Mouse (Mus musculus) cerebellum, postnatal 25 days (tissue): ENCODE results near the gene Scgb1c1.

Source experiments
- DNase-seq, 2 experiments: peaks; one replicate each; pipeline ENCODE4 v3.0.0; 2021; ENCODE audit warnings: mixed read lengths in 2 of 2

The Scgb1c1 gene

DNA sequence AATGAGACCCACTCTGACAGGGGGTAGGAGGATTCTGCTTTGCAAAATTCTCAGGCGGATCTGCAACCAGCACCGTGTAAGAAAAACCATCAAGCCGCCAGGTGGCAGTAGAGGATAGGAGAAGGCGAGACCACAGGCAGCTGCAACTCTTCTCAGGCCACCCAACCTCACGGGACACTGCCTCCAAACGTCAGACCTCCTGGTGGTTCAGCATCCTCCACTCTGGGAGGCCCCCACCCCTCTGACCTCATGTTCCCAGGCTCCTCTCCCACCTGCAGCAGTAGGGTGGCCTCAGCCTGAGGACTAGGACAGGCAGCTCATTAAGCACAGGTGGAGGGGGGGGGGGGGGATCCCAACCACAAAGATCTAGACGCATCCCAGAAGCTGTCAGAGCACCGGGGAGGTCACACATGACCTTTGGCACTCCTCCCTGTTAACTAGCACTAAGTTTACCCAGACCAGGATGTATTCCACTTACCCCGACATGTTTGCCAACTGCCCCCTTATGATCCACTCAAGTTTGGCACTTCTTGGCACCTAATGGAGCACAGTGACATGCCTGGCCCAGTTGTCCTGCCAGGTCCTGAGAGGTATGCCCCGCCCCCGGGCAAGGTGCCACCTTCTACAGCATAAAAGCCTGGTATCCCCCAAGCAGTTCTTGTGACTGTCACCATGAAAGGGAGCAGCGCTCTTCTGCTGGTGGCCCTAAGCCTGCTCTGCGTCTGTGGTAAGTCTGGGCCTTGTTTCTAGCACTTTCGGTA lies at the start of gene Scgb1c1:
Gene Scgb1c1, plus strand, starts transcription at position 643 of the 761 bp plus-strand sequence.
- DNase-seq: peak; percentile 92 to 96

DNA sequence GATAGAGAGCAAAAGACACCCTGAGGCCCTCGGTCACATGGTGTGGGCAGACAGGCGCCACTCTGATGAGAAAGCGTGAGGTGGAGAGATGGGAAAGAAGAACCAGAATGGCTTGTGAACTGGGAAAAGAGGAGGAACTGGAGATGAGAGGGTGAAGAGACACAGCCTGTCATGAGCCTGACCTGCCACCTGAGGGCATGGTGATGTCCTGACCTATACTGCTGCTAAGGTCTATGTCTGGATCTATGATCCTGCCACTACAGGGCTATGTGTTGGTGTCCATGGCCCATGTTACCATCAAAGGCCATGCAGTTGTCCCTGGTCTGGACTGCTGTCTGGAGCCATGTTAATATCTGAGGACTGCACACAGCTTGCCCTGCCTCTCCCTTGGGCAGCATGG lies 47.7 kb upstream of the Scgb1c1 start:
- DNase-seq: no peak

DNA sequence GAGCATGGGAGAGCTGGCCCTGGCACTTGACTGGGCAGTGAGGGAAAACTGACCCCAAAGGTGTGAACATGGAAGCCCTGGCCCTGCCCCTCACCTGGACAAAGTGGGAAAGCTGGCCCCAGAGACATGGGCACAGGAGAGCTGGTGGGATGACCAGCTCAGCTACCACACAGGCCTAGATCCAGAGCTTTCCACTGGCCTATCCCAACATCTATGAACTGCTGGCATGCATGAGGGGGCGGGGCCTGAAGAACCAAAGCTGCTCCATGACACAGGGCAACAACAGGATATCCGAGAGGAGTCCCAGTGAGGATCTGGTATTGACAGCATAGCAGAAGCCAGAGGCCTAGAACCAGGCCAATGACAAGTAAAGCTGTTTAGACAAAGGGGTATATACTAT lies 47.1 kb upstream of the Scgb1c1 start:
- DNase-seq: no peak

DNA sequence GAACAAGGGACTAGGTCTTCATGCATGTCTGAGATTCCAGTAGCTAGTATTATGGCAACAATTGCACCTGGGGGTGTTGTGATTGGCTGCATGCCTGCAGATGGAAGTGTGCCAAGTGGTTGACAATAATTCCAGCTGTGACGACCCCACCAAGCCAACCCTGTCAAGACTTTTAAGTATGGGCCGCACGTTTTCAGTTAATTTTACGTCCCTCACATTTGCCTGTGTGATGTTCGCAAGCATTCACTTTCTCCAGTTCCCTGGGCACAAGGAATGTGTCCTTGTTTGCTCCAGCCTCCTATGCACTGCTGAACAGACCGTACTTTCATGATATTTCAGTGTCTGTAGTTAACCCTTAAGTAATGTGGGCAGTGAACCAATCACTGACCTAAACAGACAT lies 42.7 kb upstream of the Scgb1c1 start:
- DNase-seq: no peak

DNA sequence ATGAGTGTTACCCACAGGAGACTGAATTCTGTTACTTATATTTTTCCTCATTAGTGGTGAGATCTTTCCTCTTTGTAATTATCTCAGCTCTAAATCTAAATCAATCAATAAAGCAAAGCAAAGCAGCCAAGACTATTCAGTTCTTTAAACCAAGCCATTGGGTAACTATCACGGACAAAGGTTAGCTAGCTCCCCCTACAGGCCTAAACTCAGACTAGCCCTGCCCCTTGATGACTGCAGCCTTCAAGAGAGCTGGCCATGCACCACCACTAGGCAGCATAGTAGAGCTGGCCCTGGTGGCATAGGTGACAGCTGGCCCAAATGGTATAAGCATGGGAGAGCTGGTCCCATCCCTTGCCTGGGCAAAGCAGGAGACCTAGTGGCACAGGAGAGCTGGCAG lies 39.6 kb upstream of the Scgb1c1 start:
- peak; percentile 17 to 58 for DNase-seq

DNA sequence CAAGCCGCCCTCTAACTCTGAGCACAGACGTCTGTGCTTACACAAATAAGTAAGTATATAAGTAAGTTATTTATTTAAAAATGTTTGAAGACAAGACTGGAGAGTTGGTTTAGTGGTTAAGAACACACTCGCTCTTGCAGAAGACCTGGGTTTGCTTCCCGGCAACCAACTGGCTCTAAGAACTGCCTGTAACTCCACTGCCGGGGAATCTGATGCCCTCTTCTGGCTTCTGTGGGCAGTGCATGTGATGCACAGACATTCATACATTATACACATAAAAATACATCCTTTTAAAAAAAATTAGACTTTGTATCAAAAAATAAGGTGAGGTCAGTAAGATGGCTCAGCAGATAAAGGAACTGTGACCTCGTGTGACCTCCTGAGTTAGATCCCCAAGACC lies 34.9 kb upstream of the Scgb1c1 start:
- DNase-seq: no peak

DNA sequence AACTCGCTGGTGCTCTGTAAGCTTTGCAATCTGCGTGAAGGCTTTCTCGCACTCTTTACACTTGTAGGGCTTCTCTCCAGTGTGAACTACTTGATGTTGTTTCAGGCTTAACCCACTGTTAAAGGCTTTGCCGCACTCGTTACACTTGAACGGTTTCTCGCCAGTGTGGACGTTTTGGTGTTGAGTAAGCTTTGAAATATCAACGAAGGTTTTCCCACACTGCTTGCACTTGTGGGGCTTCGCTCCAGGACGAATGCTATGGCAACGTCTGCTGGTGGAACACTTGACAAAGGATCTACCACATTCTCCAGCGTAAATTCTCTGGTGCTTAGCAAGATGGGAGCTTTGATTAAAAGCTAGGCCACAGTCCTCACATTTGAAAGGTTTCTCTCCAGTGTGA lies 33.6 kb upstream of the Scgb1c1 start:
- no peak for DNase-seq

DNA sequence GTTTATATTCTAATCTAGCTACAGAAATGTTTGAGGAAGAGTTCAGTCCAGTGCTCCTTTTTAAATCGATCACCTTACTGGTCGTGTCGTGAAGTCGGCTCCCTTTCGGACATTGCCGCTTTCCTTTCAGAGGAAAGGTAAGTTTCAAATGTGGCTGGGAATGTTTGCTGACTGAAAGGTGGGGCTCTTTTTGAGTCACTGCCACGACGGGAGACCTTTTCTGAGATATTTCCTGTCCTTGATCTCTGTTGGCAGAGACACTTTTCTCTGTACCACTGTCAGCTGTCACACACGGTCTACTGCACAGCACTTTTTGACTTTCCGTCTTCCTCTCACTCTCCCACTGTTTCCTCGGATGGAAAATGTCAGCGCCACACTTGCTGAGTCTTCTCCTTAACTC lies 32.5 kb upstream of the Scgb1c1 start:
- DNase-seq: no peak

DNA sequence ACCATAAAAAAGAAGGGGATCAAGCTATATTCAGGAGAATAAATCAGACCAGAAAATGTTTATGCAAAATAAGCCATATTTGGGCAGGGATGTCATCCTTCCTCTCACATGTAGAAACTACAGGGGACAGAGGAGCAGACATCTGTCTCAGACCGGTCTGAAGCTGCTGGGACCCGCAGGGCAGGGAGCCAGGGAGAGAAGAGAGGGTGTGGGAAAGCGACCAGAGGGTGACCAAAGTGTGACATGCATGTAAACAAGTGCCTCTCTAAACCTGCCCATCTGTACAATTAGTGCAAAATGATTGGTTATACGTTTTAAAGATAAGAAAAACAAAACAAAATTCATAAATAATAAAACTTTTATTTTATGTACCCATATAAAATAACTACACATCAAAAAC lies 25.2 kb upstream of the Scgb1c1 start:
- no peak for DNase-seq

DNA sequence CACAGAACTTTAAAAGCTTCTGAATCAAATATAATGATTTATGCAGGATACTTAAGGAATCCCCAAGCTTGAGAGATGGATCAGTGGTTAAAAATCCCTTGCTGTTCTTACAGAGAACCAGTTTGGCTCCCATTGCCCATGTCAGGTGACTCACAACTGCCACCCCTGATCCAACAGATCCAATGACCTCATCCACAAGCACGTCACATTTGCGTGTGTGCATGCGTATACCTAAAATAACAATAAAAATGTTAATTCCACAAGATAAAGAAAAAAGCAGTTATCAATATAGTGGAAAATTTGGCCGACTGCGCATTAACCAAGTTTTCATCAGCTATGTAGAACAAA lies 24.1 kb upstream of the Scgb1c1 start:
- DNase-seq: peak in 1 of 2 experiments; percentile 48

DNA sequence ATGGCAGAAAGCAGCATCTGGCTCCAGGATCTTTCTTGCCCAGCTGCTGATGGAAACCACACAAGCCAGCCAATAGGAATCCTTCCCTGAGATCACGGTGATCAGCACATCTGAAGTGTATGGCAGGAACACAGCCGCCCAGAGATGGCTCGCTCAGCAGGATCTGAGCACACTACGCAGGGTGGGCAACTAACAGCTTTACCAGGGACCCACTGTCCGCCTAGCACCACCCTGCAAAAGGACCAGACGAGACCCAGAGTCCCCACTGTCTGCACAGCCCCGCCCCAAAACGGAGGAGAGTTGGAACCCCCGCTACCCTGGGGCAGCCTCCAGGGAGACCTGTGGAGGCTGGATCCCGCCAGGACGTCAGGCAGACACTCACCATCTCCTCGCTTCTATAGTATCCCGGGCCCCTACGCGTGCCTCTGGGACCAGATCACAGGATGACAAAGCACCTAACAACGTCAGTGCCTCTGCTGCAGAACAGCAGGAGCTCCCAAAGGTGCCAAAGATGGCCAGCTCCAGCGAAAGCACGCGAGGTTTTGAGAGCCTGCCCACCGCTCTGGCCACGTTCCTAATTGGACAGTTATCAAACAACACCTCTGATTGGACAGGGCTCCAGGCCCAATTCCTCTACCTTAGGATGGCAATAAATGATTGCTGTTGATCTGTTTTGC lies 23.6 kb upstream of the Scgb1c1 start, which contains the start of gene Zfp941:
Gene Zfp941, minus strand, starts transcription at position 526 of the 677 bp plus-strand sequence.
- peak; percentile 87 to 91 for DNase-seq

DNA sequence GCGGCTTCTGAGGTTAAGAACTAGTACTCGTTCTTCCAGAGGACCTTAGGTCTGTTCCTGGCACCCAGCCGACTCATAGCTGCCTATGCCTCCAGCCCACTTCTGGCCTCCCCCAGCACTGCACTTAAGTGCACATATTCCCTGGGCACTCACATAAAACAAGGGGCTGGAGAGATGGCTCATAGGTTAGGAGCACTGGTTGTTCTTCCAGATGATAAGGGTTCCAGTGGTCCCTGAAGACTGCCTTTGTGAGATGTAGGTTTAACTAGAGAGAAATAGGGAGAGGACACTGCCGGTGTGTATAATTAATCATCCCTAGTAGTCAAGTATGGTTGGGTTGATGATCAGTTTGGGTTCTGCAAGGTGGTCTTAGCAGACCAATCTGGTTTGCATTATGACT lies 22.6 kb upstream of the Scgb1c1 start:
- DNase-seq: no peak

DNA sequence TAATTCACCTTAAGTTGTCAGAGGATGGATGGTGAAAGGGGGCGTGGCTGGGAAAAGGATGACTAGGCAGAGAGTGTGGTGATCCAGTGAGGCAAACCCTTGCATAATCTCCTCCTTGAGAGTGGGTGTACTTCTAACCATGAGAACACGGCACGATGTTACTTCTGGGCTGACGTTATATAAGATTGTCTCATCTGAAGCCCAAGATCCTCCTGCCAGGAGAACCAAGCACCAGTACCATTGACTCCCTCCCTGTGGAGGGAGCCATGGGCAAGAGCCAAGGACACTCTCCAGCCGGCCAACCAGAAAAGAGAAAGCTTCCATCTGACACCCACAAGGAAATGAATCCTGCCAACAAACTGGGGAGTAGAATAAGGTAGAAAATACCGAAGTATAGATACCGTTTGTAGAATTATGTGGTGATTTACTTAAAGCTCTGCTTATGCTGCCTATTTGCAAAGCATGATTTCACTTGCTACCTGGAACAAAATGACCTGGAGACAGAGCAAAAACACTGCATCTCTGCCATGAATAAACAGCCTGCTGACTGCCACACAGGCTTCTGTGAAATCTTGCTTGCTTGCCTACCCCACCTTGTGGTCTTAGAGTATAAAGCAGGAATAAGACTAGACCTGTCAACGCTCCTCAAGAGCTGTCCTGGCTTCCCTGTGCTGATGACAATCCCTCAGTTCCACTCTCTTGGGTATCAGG lies 17.0 kb upstream of the Scgb1c1 start:
- peak; percentile 65 to 75 for DNase-seq

DNA sequence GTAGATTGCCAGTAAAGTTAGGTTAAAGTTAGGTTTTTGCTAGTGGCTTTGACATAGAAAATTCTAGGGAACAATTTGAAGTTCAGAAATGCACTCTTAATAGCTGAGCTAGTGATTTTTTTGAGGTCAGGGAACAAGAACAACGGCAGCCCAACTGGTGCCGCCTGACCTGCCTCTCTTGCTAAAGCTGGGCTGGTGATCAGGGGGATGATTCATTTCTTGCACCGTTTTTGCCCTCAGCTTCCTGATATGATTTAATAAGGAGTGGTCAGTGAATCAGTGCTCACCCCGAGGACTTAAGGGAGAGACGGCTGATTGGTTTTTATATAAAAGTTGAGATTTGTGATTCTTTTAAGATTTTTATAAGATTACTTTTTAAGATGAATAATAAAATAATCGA lies 13.9 kb upstream of the Scgb1c1 start:
- no peak for DNase-seq

DNA sequence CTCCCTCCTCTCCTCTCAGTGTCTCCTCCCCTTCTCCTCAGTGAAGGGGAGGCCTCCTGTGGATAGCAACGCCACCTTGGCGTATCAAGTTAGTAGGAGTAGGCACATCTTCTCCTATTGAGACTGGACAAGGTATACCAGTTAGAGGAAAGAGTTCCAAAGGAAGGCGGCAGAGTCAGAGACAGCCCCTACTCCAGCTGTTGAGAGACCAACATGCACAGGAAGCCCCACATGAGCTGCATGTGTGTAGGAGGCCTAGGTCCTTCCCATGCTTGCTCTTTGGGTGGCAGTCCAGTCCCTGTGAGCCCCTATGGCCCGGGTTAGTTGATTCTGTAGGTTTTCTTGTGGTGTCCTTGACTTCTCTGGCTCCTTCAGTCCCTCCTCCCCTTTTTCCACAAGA lies 12.0 kb upstream of the Scgb1c1 start:
- no peak for DNase-seq

DNA sequence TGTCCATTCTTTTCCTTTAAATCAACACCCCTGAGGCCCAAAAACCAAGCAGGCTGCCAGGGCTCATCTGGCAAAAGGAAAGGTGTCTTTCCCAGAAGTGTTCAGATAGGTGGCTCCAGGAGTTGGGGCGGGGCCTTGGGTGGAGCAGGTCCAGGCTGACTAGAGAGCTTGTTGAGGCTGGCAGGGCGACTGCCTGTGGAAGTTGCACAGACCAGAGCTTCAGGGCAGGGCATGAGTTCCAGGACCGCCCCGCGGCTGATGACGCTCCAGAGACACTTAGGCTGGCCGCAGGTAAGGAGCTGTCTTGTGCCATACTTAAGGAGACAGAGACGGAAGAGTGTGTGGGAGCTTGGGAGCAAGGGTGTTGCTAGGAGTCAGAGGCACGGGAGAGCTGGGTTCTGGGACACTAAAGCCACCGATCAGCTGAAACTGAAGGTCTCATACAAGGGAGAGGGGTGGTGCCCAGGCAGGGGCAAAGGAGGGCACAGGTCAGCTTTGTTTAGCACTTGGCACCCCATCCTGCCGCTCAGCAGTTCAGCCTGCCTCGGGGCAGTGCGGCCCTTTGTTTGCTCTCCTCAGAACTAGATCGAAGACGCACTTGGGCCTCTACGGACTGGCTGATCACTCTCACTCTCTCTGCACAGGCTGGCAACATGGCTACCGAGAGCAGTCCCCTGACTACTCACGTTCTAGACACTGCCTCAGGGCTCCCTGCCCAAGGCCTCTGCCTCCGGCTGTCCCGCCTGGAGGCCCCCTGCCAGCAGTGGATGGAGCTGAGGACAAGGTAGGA lies 10.2 kb upstream of the Scgb1c1 start, which contains the start of gene Urah:
Gene Urah, plus strand, starts transcription at position 51 of the 790 bp plus-strand sequence.
- DNase-seq: no peak

DNA sequence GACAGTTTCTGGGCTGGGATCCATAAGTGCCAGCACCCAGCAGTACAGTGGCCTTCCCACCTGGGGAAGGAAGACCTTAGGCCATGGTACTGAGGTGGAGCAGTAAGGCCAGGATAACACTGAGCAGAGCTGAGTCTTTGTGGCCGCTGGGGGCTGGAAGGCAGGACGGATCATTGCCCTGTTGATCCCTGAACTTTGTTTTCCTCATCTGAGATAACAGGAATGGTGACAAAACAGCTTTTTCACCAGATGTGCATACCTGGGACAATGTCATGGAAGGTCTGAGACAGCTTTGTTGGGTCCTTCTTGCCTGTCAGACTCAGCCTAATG lies 9.6 kb upstream of the Scgb1c1 start:
- DNase-seq: no peak

DNA sequence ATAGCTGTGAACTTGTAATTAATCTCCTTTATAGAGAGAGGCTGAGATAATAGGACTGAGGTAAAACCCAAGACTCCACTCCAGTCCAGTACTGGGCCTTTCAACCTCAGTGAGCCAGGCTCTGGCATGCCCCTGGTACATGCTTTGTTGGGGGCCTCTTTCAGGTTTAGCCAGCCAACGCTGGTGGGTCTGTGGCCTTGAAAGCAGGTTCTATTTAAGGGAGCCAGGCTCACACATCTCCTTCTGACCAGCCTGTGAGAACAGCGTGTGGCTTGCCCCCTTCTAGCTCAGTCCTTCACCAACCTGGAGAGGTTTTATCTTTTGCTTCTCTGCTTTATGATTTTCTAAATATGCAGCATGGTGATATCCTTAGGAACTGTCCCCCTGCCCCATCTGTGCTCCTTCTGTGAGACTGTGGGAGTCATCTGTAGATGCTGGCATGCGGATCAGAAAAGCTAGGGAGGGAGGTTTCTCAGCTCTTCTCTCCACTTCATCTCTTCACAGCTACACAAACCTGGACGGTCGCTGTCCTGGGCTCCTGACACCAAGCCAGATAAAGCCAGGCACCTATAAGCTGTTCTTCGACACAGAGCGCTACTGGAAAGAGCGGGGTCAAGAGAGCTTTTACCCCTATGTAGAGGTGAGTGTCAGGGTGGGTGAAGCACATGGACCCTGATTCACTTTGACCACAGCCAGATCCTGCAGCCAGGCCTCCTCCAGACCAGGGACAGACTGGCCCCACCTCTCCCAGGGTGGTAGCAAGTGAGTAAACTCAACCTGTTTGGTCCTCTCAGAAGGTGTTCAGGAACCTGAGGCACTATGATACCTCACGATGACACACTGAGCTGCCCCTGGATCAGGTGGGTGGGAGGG lies 8.9 kb upstream of the Scgb1c1 start:
- no peak for DNase-seq

DNA sequence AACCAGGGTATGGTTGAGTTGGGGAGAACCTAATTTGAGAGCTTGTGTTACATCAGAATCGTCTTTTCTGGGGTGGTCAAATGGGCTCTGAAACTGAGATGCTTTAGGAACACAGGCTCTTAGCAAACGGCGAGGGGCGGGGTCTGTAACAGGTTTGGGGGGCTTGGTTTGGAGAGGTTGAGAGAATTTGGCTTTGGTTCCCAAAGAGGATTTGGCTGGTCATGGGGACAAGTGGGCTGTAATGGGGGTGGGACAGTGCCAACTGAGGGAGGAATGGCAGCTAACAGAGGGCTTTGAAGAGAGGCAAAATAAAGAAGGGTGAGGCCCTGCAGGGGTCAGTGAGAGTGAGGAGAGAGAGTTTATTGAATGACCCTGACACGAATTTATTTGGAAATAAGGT lies 5.8 kb upstream of the Scgb1c1 start:
- no peak for DNase-seq

DNA sequence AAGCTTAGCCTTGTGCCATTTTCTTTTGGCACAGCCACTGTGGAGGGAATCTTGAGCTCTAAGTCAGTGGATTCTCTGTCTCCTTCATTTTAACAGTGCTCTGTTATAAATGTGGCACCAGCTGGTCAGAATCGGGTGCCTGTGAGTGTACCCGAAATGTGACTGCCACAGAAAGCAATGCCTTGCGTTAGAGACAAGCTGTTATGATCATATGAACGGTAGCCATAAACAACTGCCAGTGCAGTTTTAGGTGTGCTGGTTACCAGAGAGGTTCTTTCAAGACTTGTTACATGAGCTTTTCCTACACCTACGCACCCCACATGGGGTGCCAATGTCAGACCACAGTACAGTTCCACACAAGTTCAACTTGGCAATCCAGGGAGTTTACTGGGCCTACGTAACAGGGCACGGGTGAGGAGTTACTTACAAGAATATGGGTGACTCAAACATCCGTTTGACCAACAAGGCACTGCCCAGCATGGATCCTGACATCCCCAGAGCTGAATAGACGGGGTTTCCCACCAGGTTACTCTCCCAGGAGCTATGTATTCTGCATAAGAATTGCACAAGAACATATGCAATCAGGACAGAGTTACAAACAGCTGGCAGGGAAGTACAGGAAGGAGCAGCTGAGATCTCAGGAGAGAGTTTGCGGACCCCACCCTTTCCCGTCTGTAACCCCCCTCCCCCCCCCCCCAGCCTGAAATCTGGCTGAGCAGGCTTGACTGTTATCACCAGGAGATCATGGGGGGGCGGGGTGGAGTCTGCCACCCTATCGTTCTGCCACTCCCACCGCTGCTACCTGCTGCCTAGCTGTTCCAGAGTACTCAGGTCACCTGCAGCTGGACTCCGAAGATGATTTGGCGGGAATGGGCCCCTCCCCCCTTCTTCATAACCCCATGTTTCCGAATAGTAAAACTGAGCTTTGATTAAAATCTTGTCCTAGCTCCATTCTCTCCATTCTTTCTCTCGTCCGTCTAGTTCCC lies 4.3 kb upstream of the Scgb1c1 start:
- DNase-seq: no peak

DNA sequence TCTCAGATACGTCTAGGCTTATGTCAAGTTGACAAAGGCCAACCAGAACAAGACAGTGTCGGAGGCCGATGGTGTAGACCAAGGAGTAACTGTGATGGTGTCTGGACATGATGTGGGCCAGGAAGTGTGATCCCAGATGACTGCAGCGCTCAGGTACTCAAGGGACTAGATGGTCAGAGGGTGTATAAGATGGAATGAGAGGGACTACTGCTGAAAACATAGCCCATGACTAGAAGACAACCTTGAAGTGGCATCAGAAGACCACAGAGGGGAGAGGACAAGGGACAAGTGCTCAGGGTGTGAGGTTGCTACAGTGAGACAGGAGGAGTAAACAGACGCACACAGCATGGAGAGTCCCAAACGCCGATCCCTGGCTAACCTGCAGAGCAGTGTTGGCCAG lies 1.5 kb upstream of the Scgb1c1 start:
- DNase-seq: no peak
